Mouse (Mus musculus): Measurements from ENCODE around the gene Zfp60.
"Not testable (repeated sequence)": the region's sequence is repeated elsewhere in the genome, so short reads cannot be mapped to it uniquely, and the experiment has no call there.

The Zfp60 gene

GRCm38 (mm10) chr7:27793865-27794264 is 62.7 kb downstream of the Zfp60 start:
- not testable (repeated sequence) for DNase-seq (ENCODE audit: low read depth)

- no peak for DNase-seq (ENCODE audit: low read depth)
These were observed 63.4 kb downstream of the Zfp60 start for GRCm38 (mm10) chr7:27794566-27794965.

- peak; percentile 9 for DNase-seq (ENCODE audit: low read depth)
These were observed 67.0 kb downstream of the Zfp60 start for GRCm38 (mm10) chr7:27797906-27798811.

DNA sequence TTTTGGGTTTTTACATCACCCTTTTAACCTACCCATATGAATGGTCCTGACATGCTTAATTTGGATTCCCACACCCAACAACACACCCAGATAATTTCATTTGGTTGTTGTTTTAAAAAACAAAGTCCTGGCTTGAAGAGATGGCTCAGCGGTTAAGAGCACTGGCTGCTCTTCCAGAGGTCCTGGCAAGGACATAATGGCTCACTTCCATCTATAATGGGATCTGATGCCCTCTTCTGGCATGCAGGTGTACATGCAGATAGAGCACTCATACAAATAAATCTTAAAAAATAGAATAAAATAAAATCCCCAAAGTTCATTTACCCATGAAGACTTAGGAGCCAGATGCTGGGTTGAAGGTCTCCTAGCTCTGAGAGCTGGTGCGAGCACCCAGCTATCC is 69.9 kb downstream of the Zfp60 start:
- peak; percentile 55 for DNase-seq (ENCODE audit: low read depth)

DNA sequence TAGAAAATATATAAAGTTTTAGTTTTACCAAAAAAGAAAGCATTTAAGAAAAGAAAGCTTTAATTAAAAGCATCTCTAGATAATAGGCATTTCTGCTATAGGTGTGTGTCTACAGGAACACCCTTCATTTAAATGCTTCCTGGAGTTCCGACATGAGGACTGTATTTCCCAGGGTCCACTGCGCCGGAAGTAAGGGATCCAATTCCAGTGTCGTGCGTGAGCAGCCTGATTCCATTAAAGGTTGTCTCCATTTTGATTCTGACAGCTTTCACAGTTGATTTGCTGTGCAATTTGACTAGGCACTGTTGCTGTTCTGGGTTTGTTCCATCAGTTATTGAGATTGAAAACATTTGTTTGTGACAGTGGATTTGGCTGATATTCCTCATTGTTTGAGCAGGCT is 71.8 kb downstream of the Zfp60 start:
- no peak for DNase-seq (ENCODE audit: low read depth)
